ENCODE assay signal across 8 mouse cellular contexts in the genomic region with DNA sequence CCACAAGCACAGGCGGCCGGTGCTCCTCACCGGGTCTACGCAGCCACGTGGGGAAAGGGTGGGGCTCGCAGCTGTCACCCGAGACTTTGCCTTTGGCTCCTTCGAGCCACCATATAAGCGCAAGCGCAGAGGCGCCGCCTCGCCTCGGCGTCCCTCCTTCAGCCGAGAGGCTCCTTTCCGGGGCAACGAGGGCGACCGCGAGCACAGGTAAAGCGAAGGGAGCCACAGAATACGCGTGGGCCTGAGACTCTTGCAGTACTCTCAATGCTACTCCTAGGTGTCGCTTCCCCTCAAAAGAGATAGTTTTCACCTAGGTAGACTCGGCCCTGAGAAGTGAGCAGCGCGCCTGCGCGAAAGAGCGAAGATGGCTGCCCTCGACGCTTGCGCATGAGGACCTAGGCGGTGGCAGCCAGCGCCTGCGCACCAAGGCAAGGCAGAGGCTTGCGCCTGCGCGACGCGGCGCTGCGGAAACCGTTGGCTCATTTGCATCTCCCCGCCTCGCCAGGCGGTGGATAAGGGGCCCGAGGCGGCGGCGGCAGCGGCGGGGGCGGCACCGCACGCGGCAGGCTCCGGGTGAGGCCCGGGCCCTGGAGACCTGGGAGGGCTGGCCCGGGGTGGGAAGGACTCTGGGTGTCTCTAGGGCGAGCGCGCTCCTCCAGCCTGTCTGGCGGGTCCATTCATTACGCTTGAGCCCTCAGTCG. TPM values are rescaled to one million over a fixed set of nuclear protein-coding genes. Genes with fewer than 3 reads are reported as not detected.
A peak's percentile ranks its signal among the peaks of the same experiment; 100 is the strongest.
DNase-seq lines count a peak whose midpoint lies in the region; ATAC-seq lines count a peak whose summit lies in the region.

A gene (plus strand): TSS at position 147 of the 701 bp plus-strand sequence.
A gene (minus strand): TSS at position 387 of the 701 bp plus-strand sequence.

- H3K4me3 ChIP-seq in hindbrain, embryonic 16.5 days (ENCODE audit: low read length), result peak within 1 kb of the TSS; percentile 81
- H3K4me3 ChIP-seq in macrophage (ENCODE audit: inconsistent target), result peak within 1 kb of the TSS; percentile 72

- H3K4me2 ChIP-seq in hindbrain, embryonic 16.5 days (ENCODE audit: low read length), result peak within 1 kb of the TSS; percentile 87

- H3K79me2 ChIP-seq in macrophage (ENCODE audit: inconsistent target), result peaks cover 22% of the 10 kb centered on the region

- peak; percentile 96 for ATAC-seq in hindbrain, embryonic 16.5 days

- peak within 1 kb of the TSS; percentile 97 for H3K9ac ChIP-seq in hindbrain, embryonic 16.5 days (ENCODE audit: low read depth, low read length)

- peaks cover 24% of the 10 kb centered on the region for H3K4me1 ChIP-seq in hindbrain, embryonic 16.5 days (ENCODE audit: control insufficient read depth, insufficient read depth, low read depth, low read length)

- no peaks in the 10 kb centered on the region for H3K9me3 ChIP-seq in hindbrain, embryonic 16.5 days (ENCODE audit: control insufficient read depth, low read length)

- H3K27me3 ChIP-seq in hindbrain, embryonic 16.5 days (replicated peaks; ENCODE audit: control insufficient read depth, insufficient read depth, low read length), result no peaks in the 10 kb centered on the region

- H3K36me3 ChIP-seq in hindbrain, embryonic 16.5 days (ENCODE audit: control insufficient read depth, insufficient read depth, low read length), result peaks cover 33% of the 10 kb centered on the region
- H3K36me3 ChIP-seq in macrophage (ENCODE audit: inconsistent target), result peaks cover 5% of the 10 kb centered on the region; the same call in 1 of the 2 replicates

- peak within 1 kb of the TSS; percentile 97 for H3K27ac ChIP-seq in hindbrain, embryonic 16.5 days (ENCODE audit: low read depth, low read length)
- peak within 1 kb of the TSS; percentile 92 for H3K27ac ChIP-seq in macrophage

- WGBS in hindbrain, embryonic 16.5 days, result under 1% methylated on average over 65 of the region's 67 CpGs
- WGBS in macrophage (ENCODE audit: missing documents), result 1% methylated on average over 66 of the region's 67 CpGs

- DNase-seq in T-cell, adult 2 months (ENCODE audit: low spot score), result peak; percentile 96
- peak; percentile 96 to 97 for DNase-seq in cerebellum, postnatal 36 days
- DNase-seq in gastrocnemius, adult 18-20 months (ENCODE audit: low spot score), result peak; percentile 94
- peak; percentile 91 to 95 for DNase-seq in left cerebral cortex, adult 18-20 months (ENCODE audit: low spot score in 2 of 2)
- DNase-seq in right cerebral cortex, adult 18-20 months, result peak; percentile 95
- DNase-seq in urinary bladder, postnatal 10 days (ENCODE audit: low spot score), result peak; percentile 69

RNA-seq across cellular contexts. Expression of the first gene that starts in this region (rescaled TPM):
- total RNA-seq in gastrocnemius, adult 18-20 months (2021), result 10 to 100 TPM; 37.4 to 49.4 TPM
- polyA plus RNA-seq in hindbrain, embryonic 16.5 days (2015; fragmentation: Nextera tagmentation; extraction: Ambion mirVana), result 85.1 and 92.6 TPM in 2 replicates
- total RNA-seq in left cerebral cortex, adult 18-20 months (2021), result 100 to 1,000 TPM in 1 of 2 experiments, 10 to 100 TPM in 1; 97.3 to 109 TPM
- total RNA-seq in macrophage (2018; cell fraction: chromatin; rRNA removed), result 100 to 1,000 TPM in 18 of 26 experiments, 10 to 100 TPM in 8; 63.8 to 195 (median 127) TPM
- total RNA-seq in macrophage (2018; cell fraction: cytosol; rRNA removed), result 10 to 100 TPM in 20 of 26 experiments, 1 to 10 TPM in 6; 5.2 to 21.9 (median 12.6) TPM
- 100 to 1,000 TPM in 3 of 26 experiments, 10 to 100 TPM in 23; 31.3 to 107 (median 60.1) TPM for total RNA-seq in macrophage (2018; cell fraction: nucleus; rRNA removed)
- polyA plus RNA-seq in macrophage (2018), result 4.7 to 13.3 TPM (median 13.0 TPM) in 3 replicates

RNA-seq across cellular contexts. Expression of the second gene that starts in this region (rescaled TPM):
- 1 to 10 TPM; 6.9 to 7.9 TPM for total RNA-seq in gastrocnemius, adult 18-20 months (2021)
- polyA plus RNA-seq in hindbrain, embryonic 16.5 days (2015; fragmentation: Nextera tagmentation; extraction: Ambion mirVana), result 132 and 134 TPM in 2 replicates
- total RNA-seq in left cerebral cortex, adult 18-20 months (2021), result 10 to 100 TPM; 37.0 to 42.1 TPM
- 10 to 100 TPM in 3 of 26 experiments, 1 to 10 TPM in 23; 1.3 to 13.3 (median 5.4) TPM for total RNA-seq in macrophage (2018; cell fraction: chromatin; rRNA removed)
- 1 to 10 TPM; 1.6 to 5.9 (median 3.2) TPM for total RNA-seq in macrophage (2018; cell fraction: cytosol; rRNA removed)
- 10 to 100 TPM in 6 of 26 experiments, 1 to 10 TPM in 20; 1.2 to 16.9 (median 5.3) TPM for total RNA-seq in macrophage (2018; cell fraction: nucleus; rRNA removed)
- polyA plus RNA-seq in macrophage (2018), result 1.4 to 8.6 TPM (median 4.8 TPM) in 3 replicates

Comparison
In these comparisons a context has a peak if more than half of its experiments do, and no peak if none do; other contexts are left out.
1. Peak in every context shown above with its lines: DNase-seq, ATAC-seq, H3K4me3 ChIP-seq and H3K27ac ChIP-seq.
2. RNA of the second gene that starts in this region (total RNA-seq): 37.0 to 42.1 TPM in left cerebral cortex, adult 18-20 months; 6.9 to 7.9 TPM in gastrocnemius, adult 18-20 months; every median in the first group is over 4 times any median in the second.
3. RNA of the second gene that starts in this region (polyA plus RNA-seq): 132 to 134 TPM in hindbrain, embryonic 16.5 days; 1.4 to 8.6 TPM in macrophage; every median in the first group is over 10 times any median in the second.